Mouse (Mus musculus) brain, embryonic 14.5 days (tissue): ENCODE results near the gene Jarid2. TPM values are rescaled to one million over a fixed set of nuclear protein-coding genes. Genes with fewer than 3 reads are reported as not detected.

ENCODE experiments used
- DNase-seq: peaks from one replicate; pipeline ENCODE4 v3.0.0-alpha.2; 2011; ENCODE audit warnings: low read depth
- CTCF ChIP-seq: fragments of 200-500 bp; IDR thresholded peaks from 2 replicates; pipeline ENCODE4 v1.5.1; 2012; ENCODE audit warnings: inconsistent platforms, mild to moderate bottlenecking, moderate library complexity, borderline replicate concordance; ENCODE audit not compliant: insufficient read depth, insufficient read length; ENCODE audit errors: extremely low read depth
- POLR2A ChIP-seq: fragments of 200-500 bp; IDR thresholded peaks from 2 replicates; pipeline ENCODE4 v1.6.1; 2012; ENCODE audit warnings: mild to moderate bottlenecking, inconsistent platforms, borderline replicate concordance; ENCODE audit not compliant: poor library complexity, insufficient read depth, insufficient read length, severe bottlenecking; ENCODE audit errors: extremely low read depth
- polyA plus RNA-seq: library from polyadenylated mRNA; depleted of rRNA; stranded (reverse); fragments of >200 nt; gene quantifications from 2 replicates; pipeline ENCODE4 v1.2.3, GENCODE M21; 2012

Jarid2 gene
- polyA plus RNA-seq, 1 experiment, result 52.9 TPM

DNA sequence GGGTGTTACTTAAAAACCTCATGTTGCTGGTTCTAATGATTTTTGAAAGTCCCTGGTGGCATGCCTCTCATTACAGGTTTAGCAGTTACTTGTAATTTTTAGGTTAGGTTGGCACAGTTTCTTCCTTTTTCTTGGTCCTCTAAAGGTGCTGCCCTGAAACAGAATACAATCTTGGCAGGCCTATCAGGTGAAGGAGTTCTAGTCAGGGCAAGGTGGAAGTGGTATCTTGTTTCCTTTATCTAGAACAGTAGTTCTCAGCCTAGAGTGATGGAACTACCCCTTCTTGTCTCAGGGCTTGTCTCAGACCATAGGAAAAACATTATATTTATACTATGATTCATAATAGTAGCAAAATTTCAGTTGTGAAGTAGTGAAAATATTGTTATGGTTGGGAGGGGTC lies 93.3 kb downstream of the Jarid2 start:
- no peak for TF ChIP-seq POLR2A
- no peak for TF ChIP-seq CTCF
- DNase-seq, result no peak

DNA sequence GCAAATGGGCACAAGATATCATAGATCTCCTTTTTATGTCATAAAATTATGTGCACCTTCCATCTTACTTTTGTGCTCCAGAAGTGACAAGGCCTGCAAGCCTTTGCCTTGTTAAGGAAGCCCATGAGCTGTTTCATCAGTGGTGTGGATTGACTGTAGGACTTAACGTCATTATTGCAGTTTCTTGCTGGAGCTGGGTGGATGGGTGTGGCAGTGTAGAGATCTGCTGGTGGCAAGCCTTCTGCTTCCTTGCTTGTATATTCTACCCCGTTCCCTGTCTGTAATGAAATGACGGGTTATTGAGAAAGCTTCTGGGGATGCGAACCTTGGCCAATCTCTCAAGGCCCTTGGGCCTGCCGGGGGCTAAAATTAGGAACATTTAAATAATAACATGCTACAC lies 99.6 kb downstream of the Jarid2 start:
- peak; percentile 54 for DNase-seq
- TF ChIP-seq POLR2A, result no peak
- no peak for TF ChIP-seq CTCF

DNA sequence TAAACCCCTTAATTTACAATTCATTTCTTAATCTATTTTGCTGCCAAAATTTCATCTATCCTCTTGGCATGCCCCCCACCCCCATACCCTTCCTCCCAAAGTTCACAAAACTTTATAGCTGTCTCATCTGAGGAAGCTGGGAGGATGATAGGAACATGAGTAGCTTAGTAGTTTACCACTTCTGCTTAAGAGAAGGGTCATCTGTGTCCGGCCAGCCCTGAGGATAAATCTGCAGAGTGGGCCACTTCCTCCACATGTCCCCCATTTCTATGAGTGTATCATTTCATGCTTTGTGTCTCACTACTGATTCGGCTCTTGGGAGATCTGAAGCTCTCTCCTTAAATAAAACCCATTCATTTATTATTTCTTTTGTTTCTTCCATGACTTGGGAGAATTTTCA lies 102.8 kb downstream of the Jarid2 start:
- TF ChIP-seq CTCF, result no peak
- DNase-seq, result no peak

DNA sequence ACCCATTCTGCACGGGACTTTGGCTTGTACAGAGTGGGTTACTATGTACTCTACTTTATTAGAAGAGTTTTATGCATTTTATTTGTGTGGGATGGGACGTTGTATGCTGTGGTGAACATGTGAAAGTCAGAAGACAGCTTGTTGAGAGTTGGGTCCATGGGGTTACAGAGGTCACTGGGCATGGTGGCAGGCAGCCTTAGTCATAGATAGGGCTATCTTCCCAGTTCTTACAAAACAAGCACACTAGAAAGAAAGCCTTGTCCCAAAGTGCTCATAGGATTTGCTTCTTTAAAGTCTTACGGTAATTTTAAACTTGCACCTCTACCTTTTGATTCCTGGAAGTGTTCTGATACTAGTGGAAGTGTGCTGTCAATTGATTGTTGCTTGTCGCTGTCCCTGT lies 103.6 kb downstream of the Jarid2 start:
- TF ChIP-seq POLR2A, result no peak
- TF ChIP-seq CTCF, result no peak
- no peak for DNase-seq

DNA sequence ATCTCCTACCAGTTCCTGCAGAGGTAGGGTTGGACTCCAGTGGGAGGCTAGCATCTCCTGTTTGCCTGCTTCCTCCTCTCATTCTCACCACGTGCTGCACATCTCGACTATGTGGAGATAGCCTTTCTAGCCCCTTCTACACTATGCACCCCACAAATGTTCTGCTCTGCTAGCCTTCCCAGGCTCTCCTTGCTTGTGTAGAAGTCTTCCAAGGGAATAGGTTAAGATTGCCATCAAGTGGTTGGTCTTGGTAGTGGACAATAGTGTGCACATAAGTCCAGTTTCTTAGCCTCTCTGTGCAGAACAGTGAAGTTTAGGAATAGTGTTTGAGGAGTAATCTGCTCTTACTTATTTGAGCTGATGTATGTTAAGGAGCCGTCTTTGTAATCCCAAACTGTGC lies 104.1 kb downstream of the Jarid2 start:
- peak; percentile 85 for DNase-seq
- TF ChIP-seq POLR2A, result no peak
- peak; percentile 57; the same call in 1 of the 2 replicates for TF ChIP-seq CTCF

DNA sequence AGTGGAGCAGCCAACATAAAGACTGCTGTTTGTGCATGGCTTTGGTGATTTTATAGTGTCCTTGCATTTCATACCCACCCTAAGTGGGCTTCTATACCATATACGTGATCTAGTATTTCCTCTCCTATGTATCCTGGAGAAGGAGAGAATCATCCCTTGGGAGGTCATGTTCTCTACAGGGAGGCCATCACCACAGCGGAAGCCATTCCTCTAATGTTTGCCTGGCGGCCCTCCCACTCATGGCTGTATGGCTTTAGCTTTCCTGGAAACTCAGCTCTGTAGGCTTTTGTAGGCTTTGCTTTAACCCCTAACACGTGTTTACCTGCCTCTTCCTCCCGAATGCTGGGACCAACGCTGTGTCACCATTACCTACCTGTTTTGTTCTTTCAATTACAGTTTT lies 108.2 kb downstream of the Jarid2 start:
- TF ChIP-seq POLR2A (no peak), CTCF (no peak)
- DNase-seq, result no peak

DNA sequence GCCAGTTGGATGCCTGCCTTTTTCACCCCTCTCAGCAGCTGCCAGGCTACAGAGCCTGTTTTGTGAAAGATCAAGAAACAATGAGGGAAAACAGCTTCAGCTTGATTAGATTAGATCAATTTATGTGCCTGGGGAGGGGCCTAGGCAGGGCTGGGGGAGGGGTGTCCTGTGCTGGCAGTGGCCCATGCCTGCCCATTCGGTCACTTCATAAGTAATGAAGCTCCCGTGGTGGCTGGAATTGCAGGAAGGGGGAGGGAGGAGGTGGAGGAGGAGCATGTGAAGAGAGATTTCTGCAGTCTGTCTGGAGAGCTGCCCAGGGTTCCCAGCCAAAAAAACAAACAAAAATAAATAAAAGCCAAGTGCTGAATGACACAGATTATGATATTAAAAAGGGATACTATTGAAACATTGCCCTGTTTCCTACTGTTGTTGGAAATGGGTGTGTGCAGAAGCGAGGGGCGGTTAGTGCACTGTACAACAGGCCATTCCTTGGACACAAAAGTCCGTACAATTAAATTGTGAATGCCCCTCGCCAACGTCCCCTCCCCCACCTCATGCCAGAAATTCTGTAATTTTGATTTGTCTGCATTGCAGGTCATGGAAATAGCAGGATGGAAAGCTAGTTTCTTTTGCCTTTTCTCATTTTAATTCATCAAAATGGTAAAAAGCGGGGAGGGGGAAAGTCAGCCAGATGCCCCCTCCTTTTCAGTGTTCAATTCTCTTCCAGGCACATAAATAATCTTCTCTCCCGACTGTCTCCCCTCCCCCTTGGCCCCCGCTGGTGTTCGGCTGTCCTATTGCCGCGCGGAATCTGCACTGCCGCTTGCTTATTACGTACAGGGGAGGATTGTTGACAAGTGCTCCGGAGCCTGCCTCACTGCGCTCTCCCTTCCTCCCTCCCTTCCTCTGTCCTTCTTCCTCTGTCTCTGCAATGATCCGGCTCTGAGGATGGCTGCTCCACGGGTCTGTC lies 110.9 kb downstream of the Jarid2 start:
- peak; percentile 98 for DNase-seq
- no peak for TF ChIP-seq POLR2A

DNA sequence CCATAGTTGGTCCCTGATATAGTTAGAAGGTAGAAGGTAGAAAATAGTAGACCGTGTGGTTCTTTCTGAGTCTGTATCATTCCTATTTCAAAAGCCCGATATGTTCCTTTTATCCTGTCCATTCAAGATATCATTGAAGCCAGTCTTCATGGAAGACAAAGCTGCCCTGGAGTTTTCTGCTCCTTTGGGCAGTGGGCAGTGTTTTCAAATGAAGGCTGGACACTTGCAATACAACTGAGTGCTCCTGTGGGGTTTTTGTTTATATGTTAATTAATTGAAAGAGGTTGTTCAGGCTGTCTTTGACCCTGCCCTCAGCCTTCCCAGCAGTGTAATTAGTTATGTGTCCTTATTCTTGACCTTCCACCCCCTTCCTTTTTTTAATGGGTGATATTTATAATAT lies 122.2 kb downstream of the Jarid2 start:
- TF ChIP-seq CTCF (no peak), POLR2A (no peak)
- DNase-seq, result no peak

DNA sequence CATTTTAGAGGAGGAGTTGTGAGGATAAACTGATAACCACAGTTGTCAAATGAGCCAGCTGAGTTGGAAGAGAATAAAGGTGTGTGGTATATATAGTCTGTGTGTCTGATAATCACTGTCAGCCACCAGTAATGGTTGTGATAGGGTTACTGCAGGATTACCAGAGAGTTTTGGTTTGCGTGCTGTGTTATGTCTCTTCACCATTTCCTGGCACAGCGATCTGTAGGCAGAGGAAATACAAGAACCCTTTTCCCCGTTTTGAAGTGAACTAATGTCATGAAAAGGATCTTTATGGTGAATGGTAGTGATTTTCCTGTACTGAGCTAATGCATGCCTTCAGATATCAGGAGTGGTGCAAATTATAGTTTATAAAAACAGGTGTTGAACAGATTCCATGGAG lies 122.8 kb downstream of the Jarid2 start:
- no peak for DNase-seq
- TF ChIP-seq CTCF (no peak), POLR2A (no peak)

DNA sequence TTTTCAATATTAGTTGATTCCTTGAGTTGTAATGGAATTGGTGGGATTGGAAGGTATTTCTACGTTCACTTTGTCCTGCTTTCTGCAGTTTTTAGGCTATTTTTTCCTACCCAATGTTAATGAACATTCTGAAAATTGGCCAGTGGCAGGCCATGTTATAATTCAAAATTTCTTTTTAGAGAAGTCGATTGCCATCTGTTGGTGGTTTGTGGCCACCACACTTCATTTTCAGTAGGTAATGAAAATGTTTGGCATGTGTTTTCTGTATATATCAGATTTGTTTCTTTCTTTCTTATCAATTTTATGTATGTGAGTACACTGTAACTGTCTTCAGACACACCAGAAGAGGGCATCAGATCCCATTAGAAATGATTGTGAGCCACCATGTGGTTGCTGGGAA lies 136.3 kb downstream of the Jarid2 start:
- DNase-seq, result no peak
- TF ChIP-seq POLR2A (no peak), CTCF (no peak)

DNA sequence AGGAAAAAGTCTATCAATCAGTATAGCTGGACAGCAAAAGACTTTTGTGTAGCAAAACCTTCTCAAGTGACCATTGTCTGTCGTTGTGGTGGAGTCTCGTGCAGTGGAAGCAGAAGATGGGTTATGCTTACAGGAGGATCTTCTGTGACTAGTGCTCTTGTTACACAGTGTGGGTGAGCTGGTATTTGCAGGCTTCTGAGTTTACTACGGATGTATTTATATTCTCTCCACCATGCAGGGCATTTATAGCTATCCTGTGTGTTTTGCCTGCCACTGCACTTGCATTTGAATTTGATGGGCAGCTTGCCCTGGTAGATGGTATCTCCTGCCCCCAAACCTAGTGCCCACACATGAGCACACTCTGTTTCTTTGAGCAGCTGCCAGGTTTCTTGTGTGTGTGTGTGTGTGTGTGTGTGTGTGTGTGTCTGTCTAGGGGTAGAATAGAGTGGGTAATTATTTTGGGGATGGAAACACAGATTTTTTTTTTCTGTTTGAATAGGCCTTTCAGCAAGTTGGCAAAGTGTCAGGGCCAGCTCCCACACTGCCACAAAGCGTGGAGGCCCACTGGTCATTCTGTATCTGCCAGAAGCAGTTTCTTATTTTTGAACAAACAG lies 138.9 kb downstream of the Jarid2 start:
- TF ChIP-seq POLR2A, result no peak
- TF ChIP-seq CTCF, result no peak
- peak; percentile 94 for DNase-seq

DNA sequence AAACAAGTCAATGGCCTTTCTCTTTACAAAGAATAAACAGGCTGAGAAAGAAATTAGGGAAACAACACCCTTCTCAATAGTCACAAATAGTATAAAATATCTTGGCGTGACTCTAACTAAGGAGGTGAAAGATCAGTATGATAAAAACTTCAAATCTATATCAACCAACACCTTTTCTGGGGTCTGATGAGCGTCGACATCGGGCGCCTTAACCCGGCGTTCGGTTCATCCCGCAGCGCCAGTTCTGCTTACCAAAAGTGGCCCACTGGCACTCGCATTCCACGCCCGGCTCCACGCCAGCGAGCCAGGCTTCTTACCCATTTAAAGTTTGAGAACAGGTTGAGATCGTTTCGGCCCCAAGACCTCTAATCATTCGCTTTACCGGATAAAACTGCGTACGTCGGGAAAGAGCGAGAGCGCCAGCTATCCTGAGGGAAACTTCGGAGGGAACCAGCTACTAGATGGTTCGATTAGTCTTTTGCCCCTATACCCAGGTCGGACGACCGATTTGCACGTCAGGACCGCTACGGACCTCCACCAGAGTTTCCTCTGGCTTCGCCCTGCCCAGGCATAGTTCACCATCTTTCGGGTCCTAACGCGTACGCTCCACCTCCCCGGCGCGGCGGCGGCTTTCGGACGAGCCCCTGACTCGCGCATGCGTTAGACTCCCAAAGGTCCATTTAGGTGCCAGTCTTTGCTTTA lies 140.3 kb downstream of the Jarid2 start:
- peak; percentile 91 for DNase-seq

DNA sequence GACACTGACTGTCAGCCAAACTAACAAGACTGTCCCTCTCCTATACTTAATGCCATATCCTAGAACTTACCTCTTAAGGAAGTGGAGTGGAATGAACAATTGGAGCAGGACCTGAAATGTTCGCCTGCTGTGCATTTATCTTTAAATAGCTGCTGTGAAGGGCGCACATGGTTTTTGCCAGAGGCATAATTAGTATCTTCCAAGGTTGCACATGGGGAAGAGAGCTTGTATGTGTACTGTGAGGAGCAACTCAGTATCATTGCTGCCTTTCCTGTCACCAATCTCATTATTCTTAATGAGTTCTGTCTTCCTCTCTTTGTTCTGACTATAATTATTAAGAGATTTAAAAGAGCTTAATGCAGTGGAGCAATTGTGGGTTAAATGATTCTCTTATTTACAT lies 147.5 kb downstream of the Jarid2 start:
- DNase-seq, result peak; percentile 27

More for the DNA sequence above, 147.5 kb downstream of the Jarid2 start:
- TF ChIP-seq CTCF (no peak), POLR2A (no peak)
